Comparison of ENCODE assay signal across 17 mouse cellular contexts in genomic region chr1:134198197-134198995, GRCm38 (mm10). TPM values are rescaled to one million over a fixed set of nuclear protein-coding genes. Genes with fewer than 3 reads are reported as not detected.
DNase-seq lines count a peak whose midpoint lies in the region; ATAC-seq and TF ChIP-seq lines count a peak whose summit lies in the region.
"Had no signal": no experiment of that assay in that cellular context is flagged by ENCODE, and none has a peak within 500 bp of the region (broad histone marks: within the 10 kb centered on the region; RNA-seq: fewer than 3 reads in every experiment).

No protein-coding gene starts in this region.

- no peak overlapping the region for H3K4me3 ChIP-seq in gastrocnemius, adult 2 months
- H3K4me3 ChIP-seq in midbrain, embryonic 13.5 days (replicated peaks) = no peak overlapping the region
- H3K4me3 ChIP-seq in midbrain, embryonic 11.5 days (ENCODE audit: low read depth, low read length) = no peak overlapping the region
- no peak overlapping the region for H3K4me3 ChIP-seq in midbrain, embryonic 16.5 days (ENCODE audit: low read depth, low read length)
- H3K4me3 ChIP-seq: forebrain, embryonic 13.5 days; heart, embryonic 12.5 days; kidney, embryonic 15.5 days; limb, embryonic 15.5 days had no signal

- peak; percentile 57; the same call in 1 of the 2 replicates for ATAC-seq in midbrain, embryonic 13.5 days
- ATAC-seq in midbrain, embryonic 11.5 days (ENCODE audit: low FRiP score) = no peak
- peak; percentile 40; the same call in 1 of the 2 replicates for ATAC-seq in midbrain, embryonic 16.5 days
- ATAC-seq: forebrain, embryonic 13.5 days had no signal

- no peak for DNase-seq in gastrocnemius, adult 2 months
- no peak for DNase-seq in gastrocnemius, postnatal 10 days
- no peak for DNase-seq in midbrain, embryonic 11.5 days (ENCODE audit: low spot score, missing footprints)
- no peak for DNase-seq in heart, postnatal 36 days
- no peak for DNase-seq in adrenal gland, postnatal 10 days
- DNase-seq: adrenal gland, postnatal 14 days; heart, postnatal 14 days; kidney, postnatal 4 days; right cerebral cortex, postnatal 4 days had no signal

- no peaks in the 10 kb centered on the region for H3K36me3 ChIP-seq in midbrain, embryonic 13.5 days
- no peaks in the 10 kb centered on the region for H3K36me3 ChIP-seq in midbrain, embryonic 11.5 days (ENCODE audit: control insufficient read depth, insufficient read depth, low read length)
- H3K36me3 ChIP-seq in midbrain, embryonic 16.5 days (ENCODE audit: control insufficient read depth, insufficient read depth, low read length) = no peaks in the 10 kb centered on the region
- H3K36me3 ChIP-seq: heart, embryonic 12.5 days; kidney, embryonic 15.5 days; limb, embryonic 15.5 days had no signal

- H3K9ac ChIP-seq in midbrain, embryonic 13.5 days (replicated peaks) = no peak overlapping the region
- no peak overlapping the region for H3K9ac ChIP-seq in midbrain, embryonic 11.5 days (ENCODE audit: low read length)
- no peak overlapping the region for H3K9ac ChIP-seq in midbrain, embryonic 16.5 days (ENCODE audit: low read depth, low read length)
- H3K9ac ChIP-seq: forebrain, embryonic 13.5 days; heart, embryonic 12.5 days; hindbrain, embryonic 14.5 days; kidney, embryonic 15.5 days; limb, embryonic 15.5 days had no signal

- 77% methylated on average over 12 of the region's 12 CpGs for WGBS in midbrain, embryonic 13.5 days
- WGBS in midbrain, embryonic 11.5 days = 75% methylated on average over 12 of the region's 12 CpGs
- WGBS in midbrain, embryonic 16.5 days = 78% methylated on average over 12 of the region's 12 CpGs

- TF ChIP-seq CTCF in gastrocnemius, adult 2 months (IDR thresholded peaks at IDR 0.05) = no peak

- intact Hi-C loops in gastrocnemius, adult 2 months (cut with DNase I) = no loop called here
- intact Hi-C loops in heart, postnatal 36 days (cut with DNase I) = no loop called here

- H3K4me1 ChIP-seq in midbrain, embryonic 13.5 days (replicated peaks) = peaks cover 8% of the 10 kb centered on the region; the same call in 1 of the 2 replicates
- no peaks in the 10 kb centered on the region for H3K4me1 ChIP-seq in midbrain, embryonic 11.5 days (ENCODE audit: control insufficient read depth, insufficient read depth, low read length)
- H3K4me1 ChIP-seq in midbrain, embryonic 16.5 days (ENCODE audit: control insufficient read depth, insufficient read depth, low read length) = peaks cover 7% of the 10 kb centered on the region; the same call in 1 of the 2 replicates

- H3K9me3 ChIP-seq in midbrain, embryonic 13.5 days = no peaks in the 10 kb centered on the region
- H3K9me3 ChIP-seq in midbrain, embryonic 11.5 days (ENCODE audit: control insufficient read depth, low read length) = no peaks in the 10 kb centered on the region
- no peaks in the 10 kb centered on the region for H3K9me3 ChIP-seq in midbrain, embryonic 16.5 days (replicated peaks; ENCODE audit: control insufficient read depth, low read length, poor library complexity, severe bottlenecking)
- H3K9me3 ChIP-seq: forebrain, embryonic 13.5 days; heart, embryonic 12.5 days; kidney, embryonic 15.5 days; limb, embryonic 15.5 days had no signal

- peak overlapping the region; percentile 93 for H3K27ac ChIP-seq in gastrocnemius, adult 2 months
- H3K27ac ChIP-seq in midbrain, embryonic 13.5 days = 0 out of 2 replicates have a peak overlapping the region, but pooled peaks have one; percentile 6
- no peak overlapping the region for H3K27ac ChIP-seq in midbrain, embryonic 11.5 days (ENCODE audit: low read depth, low read length)
- 0 out of 2 replicates have a peak overlapping the region, but pooled peaks have one; percentile 20 for H3K27ac ChIP-seq in midbrain, embryonic 16.5 days (ENCODE audit: low read length)
- H3K27ac ChIP-seq: forebrain, embryonic 13.5 days; hindbrain, embryonic 14.5 days; kidney, embryonic 15.5 days; limb, embryonic 15.5 days had no signal

- 0 out of 2 replicates have a peak, but pooled peaks cover 3% of the 10 kb centered on the region for H3K27me3 ChIP-seq in midbrain, embryonic 13.5 days
- no peaks in the 10 kb centered on the region for H3K27me3 ChIP-seq in midbrain, embryonic 11.5 days (ENCODE audit: control insufficient read depth, insufficient read depth, low read length)
- H3K27me3 ChIP-seq in midbrain, embryonic 16.5 days (ENCODE audit: control insufficient read depth, insufficient read depth, low read depth, low read length) = no peaks in the 10 kb centered on the region
- H3K27me3 ChIP-seq: forebrain, embryonic 13.5 days; kidney, embryonic 15.5 days; limb, embryonic 15.5 days had no signal

- H3K4me2 ChIP-seq in midbrain, embryonic 13.5 days (replicated peaks) = no peak overlapping the region
- no peak overlapping the region for H3K4me2 ChIP-seq in midbrain, embryonic 11.5 days
- H3K4me2 ChIP-seq in midbrain, embryonic 16.5 days (ENCODE audit: low read length) = no peak overlapping the region
- H3K4me2 ChIP-seq: forebrain, embryonic 13.5 days; heart, embryonic 12.5 days; hindbrain, embryonic 14.5 days; kidney, embryonic 15.5 days; limb, embryonic 15.5 days had no signal

RNA-seq across cellular contexts. Expression of gene Mybph, which starts 5.1 kb away (rescaled TPM):
- total RNA-seq in gastrocnemius, adult 2 months (2021) = 100 to 1,000 TPM; 192 to 318 TPM
- 100 to 1,000 TPM; 204 to 410 TPM for total RNA-seq in gastrocnemius, postnatal 10 days (2021)
- 0.09 and 0.19 TPM in 2 replicates for polyA plus RNA-seq in midbrain, embryonic 13.5 days (2015; fragmentation: Nextera tagmentation; extraction: Ambion mirVana)
- polyA plus RNA-seq in midbrain, embryonic 11.5 days (2014; fragmentation: Nextera tagmentation; extraction: Ambion mirVana) = 0.12 and 0.22 TPM in 2 replicates
- 0.18 TPM in 1 of 2 replicates, not detected in the other for polyA plus RNA-seq in midbrain, embryonic 16.5 days (2015; fragmentation: Nextera tagmentation; extraction: Ambion mirVana)
- not detected for total RNA-seq in heart, postnatal 36 days (2021)
- total RNA-seq in adrenal gland, postnatal 10 days (2021) = 1 to 10 TPM; 4.2 to 5.0 TPM
- total RNA-seq: adrenal gland, postnatal 14 days; heart, postnatal 14 days; megakaryocyte-erythroid progenitor cell, adult 5-6 weeks had no signal
- polyA plus RNA-seq: forebrain, embryonic 13.5 days had no signal

RNA-seq across cellular contexts. Expression of gene Chil1, which starts 16.4 kb away (rescaled TPM):
- total RNA-seq in gastrocnemius, adult 2 months (2021) = 1 to 10 TPM; 1.8 to 6.9 TPM
- total RNA-seq in gastrocnemius, postnatal 10 days (2021) = 1 to 10 TPM; 1.9 TPM
- polyA plus RNA-seq in midbrain, embryonic 13.5 days (2015; fragmentation: Nextera tagmentation; extraction: Ambion mirVana) = 2.6 and 3.2 TPM in 2 replicates
- 1.8 and 2.2 TPM in 2 replicates for polyA plus RNA-seq in midbrain, embryonic 11.5 days (2014; fragmentation: Nextera tagmentation; extraction: Ambion mirVana)
- 2.0 and 3.9 TPM in 2 replicates for polyA plus RNA-seq in midbrain, embryonic 16.5 days (2015; fragmentation: Nextera tagmentation; extraction: Ambion mirVana)
- total RNA-seq in heart, postnatal 36 days (2021) = 1 to 10 TPM in 1 of 2 experiments, under 1 TPM in 1; 0.57 to 1.1 TPM
- total RNA-seq in adrenal gland, postnatal 10 days (2021) = 1 to 10 TPM; 1.4 to 2.4 TPM

RNA-seq across cellular contexts. Expression of gene Adora1, which starts 36.8 kb away (rescaled TPM):
- under 1 TPM; 0.20 to 0.31 TPM for total RNA-seq in gastrocnemius, adult 2 months (2021)
- total RNA-seq in gastrocnemius, postnatal 10 days (2021) = under 1 TPM; 0.90 to 0.96 TPM
- 4.6 TPM in 2 replicates for polyA plus RNA-seq in midbrain, embryonic 13.5 days (2015; fragmentation: Nextera tagmentation; extraction: Ambion mirVana)
- polyA plus RNA-seq in midbrain, embryonic 11.5 days (2014; fragmentation: Nextera tagmentation; extraction: Ambion mirVana) = 0.07 and 0.08 TPM in 2 replicates
- 18.0 and 26.6 TPM in 2 replicates for polyA plus RNA-seq in midbrain, embryonic 16.5 days (2015; fragmentation: Nextera tagmentation; extraction: Ambion mirVana)
- 10 to 100 TPM; 18.4 to 19.8 TPM for total RNA-seq in heart, postnatal 36 days (2021)
- 10 to 100 TPM; 70.4 to 83.0 TPM for total RNA-seq in adrenal gland, postnatal 10 days (2021)
- total RNA-seq: megakaryocyte-erythroid progenitor cell, adult 5-6 weeks had no signal

Comparison
In these comparisons a context has a peak if more than half of its experiments do, and no peak if none do; other contexts are left out.
1. RNA of gene Mybph, which starts 5.1 kb away (total RNA-seq): 204 to 410 TPM in gastrocnemius, postnatal 10 days and 192 to 318 TPM in gastrocnemius, adult 2 months; 4.2 to 5.0 TPM in adrenal gland, postnatal 10 days and not detected in heart, postnatal 36 days; every median in the first group is over 10 times any median in the second.
2. RNA of gene Adora1, which starts 36.8 kb away (total RNA-seq): 70.4 to 83.0 TPM in adrenal gland, postnatal 10 days and 18.4 to 19.8 TPM in heart, postnatal 36 days; 0.90 to 0.96 TPM in gastrocnemius, postnatal 10 days and 0.20 to 0.31 TPM in gastrocnemius, adult 2 months; every median in the first group is over 4 times any median in the second.